Mouse (Mus musculus) spleen, adult 2 months (tissue): Measurements from ENCODE around the gene Cisd3. TPM values are rescaled to one million over a fixed set of nuclear protein-coding genes. Genes with fewer than 3 reads are reported as not detected.

Source experiments
- DNase-seq, 2 experiments: peaks; one replicate each; pipeline versions ENCODE4 v3.0.0 to v3.0.0-alpha.2; 2012 to 2021; ENCODE audit warnings: low spot score in 2 of 2, low read depth in 1 of 2
- H3K27ac ChIP-seq: fragments of 200-500 bp; 2 replicates; pipeline ENCODE4 v1.5.1; 2012; ENCODE audit warnings: low read length, inconsistent platforms; ENCODE audit not compliant: insufficient read depth
- H3K27me3 ChIP-seq: fragments of 200-500 bp; 2 replicates; pipeline ENCODE4 v1.6.1; 2012; ENCODE audit warnings: mild to moderate bottlenecking, moderate library complexity, low read length, inconsistent platforms; ENCODE audit not compliant: control insufficient read depth, insufficient read depth
- H3K36me3 ChIP-seq: fragments of 200-500 bp; 2 replicates; pipeline ENCODE4 v1.6.1; 2012; ENCODE audit warnings: mild to moderate bottlenecking, low read length, inconsistent platforms; ENCODE audit not compliant: control insufficient read depth, insufficient read depth
- H3K4me1 ChIP-seq: fragments of 200-500 bp; 2 replicates; pipeline ENCODE4 v1.6.1; 2011; ENCODE audit warnings: inconsistent platforms; ENCODE audit not compliant: control insufficient read depth, insufficient read depth, insufficient read length
- H3K4me3 ChIP-seq: fragments of 200-500 bp; 2 replicates; pipeline ENCODE4 v1.5.1; 2011; ENCODE audit warnings: mild to moderate bottlenecking, inconsistent platforms; ENCODE audit not compliant: insufficient read depth, insufficient read length; ENCODE audit errors: extremely low read depth
- CTCF ChIP-seq: fragments of 200-500 bp; IDR thresholded peaks from 2 replicates; pipeline ENCODE4 v1.5.1; 2011; ENCODE audit warnings: mild to moderate bottlenecking, inconsistent platforms; ENCODE audit not compliant: insufficient read depth, insufficient read length, insufficient replicate concordance; ENCODE audit errors: extremely low read depth
- POLR2A ChIP-seq: fragments of 200-500 bp; IDR thresholded peaks from 2 replicates; pipeline ENCODE4 v1.6.1; 2011; ENCODE audit warnings: low read depth, low read length, inconsistent platforms
- WGBS: fragments of 180-500 bp; shearing (Covaris S2); methylation state at CpG from one replicate; pipeline ENCODE4 v1.1.7; 2018; 5-methylcytosine and 5-hydroxymethylcytosine counted together
- polyA plus RNA-seq: library from polyadenylated mRNA; depleted of rRNA; stranded (reverse); fragments of >200 nt; gene quantifications from 2 replicates; pipeline ENCODE4 v1.2.3, GENCODE M21; 2012; rRNA removed

Gene Cisd3
- polyA plus RNA-seq, 1 experiment = 17.3 TPM

DNA sequence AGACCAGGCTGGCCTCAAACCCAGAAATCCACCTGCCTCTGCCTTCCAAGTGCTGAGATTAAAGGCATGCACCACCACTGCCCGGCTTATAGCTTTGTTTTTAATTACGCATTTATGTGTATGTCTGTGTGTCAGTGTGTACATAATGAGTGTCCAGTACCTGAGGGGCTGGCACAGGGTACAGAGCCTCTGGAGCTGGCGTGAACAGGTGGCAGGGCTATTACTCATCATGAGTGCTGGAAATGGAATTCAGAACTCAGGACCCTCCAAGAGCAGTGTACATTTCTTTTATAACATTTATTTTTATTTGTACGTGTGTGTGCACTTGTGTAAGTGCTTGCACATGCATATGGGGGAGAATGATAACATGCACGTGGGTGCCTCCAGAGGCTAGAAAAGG, 51.0 kb downstream of the Cisd3 start:
- no peak for TF ChIP-seq CTCF
- no peak for TF ChIP-seq POLR2A
- H3K36me3 ChIP-seq = peaks cover 5% of the 10 kb centered on the region
- H3K4me1 ChIP-seq = peaks cover 4% of the 10 kb centered on the region; the same call in 1 of the 2 replicates
- no peaks in the 10 kb centered on the region for H3K27me3 ChIP-seq
- no peak overlapping the region for H3K4me3 ChIP-seq
- 89% methylated on average over 5 of the region's 5 CpGs for WGBS
- DNase-seq = no peak
- H3K27ac ChIP-seq = no peak overlapping the region

DNA sequence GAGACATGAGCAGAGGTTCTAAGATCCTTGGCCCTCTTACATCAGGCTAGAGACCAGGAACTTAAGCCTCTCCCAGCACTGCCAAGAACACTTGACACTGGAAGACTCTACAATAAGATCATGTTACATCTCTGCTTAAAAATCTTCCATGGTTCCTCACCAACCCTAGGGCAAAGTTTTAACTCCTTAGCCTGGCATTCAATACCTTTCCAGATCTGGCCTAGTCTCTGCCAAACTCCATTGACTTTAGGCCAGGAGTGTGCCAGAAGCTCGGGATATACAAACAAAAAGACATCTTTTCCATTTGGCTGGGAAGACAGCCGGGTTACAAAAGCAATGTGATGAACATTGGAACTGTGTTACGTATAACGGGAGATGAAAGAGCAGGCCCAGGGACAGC, 52.0 kb downstream of the Cisd3 start:
- TF ChIP-seq CTCF = no peak
- no peak for TF ChIP-seq POLR2A
- no peak for DNase-seq
- Histone ChIP-seq H3K36me3 (no peaks in the 10 kb centered on the region), H3K4me1 (peaks cover 9% of the 10 kb centered on the region; the same call in 1 of the 2 replicates), H3K4me3 (no peak overlapping the region), H3K27me3 (no peaks in the 10 kb centered on the region), H3K27ac (no peak overlapping the region)
- 90% methylated on average over 4 of the region's 4 CpGs for WGBS

Other genes starting within 250 kb of the Cisd3 start
- gene 4933428G20Rik, start 185.5 kb upstream of the Cisd3 start, polyA plus RNA-seq = not detected in 2 replicates
- gene Srcin1, start 109.6 kb upstream of the Cisd3 start, polyA plus RNA-seq = 0.13 TPM in 2 replicates
- 3.9 and 7.8 TPM in 2 replicates for gene Epop, start 56.1 kb upstream of the Cisd3 start, polyA plus RNA-seq
- gene Mllt6, start 22.4 kb upstream of the Cisd3 start, polyA plus RNA-seq = 65.8 and 93.7 TPM in 2 replicates
- gene Pcgf2, start 14.7 kb downstream of the Cisd3 start, polyA plus RNA-seq = 10.0 and 14.4 TPM in 2 replicates
- 151 and 203 TPM in 2 replicates for gene Psmb3, start 17.6 kb downstream of the Cisd3 start, polyA plus RNA-seq
- 17.6 and 19.1 TPM in 2 replicates for gene Pip4k2b, start 58.9 kb downstream of the Cisd3 start, polyA plus RNA-seq
- 6.7 TPM in 2 replicates for gene Cwc25, start 80.7 kb downstream of the Cisd3 start, polyA plus RNA-seq
- not detected in 2 replicates for gene 1700001P01Rik, start 90.1 kb downstream of the Cisd3 start, polyA plus RNA-seq
- 96.9 and 98.1 TPM in 2 replicates for gene Rpl23, start 96.6 kb downstream of the Cisd3 start, polyA plus RNA-seq
- gene Lasp1, start 113.2 kb downstream of the Cisd3 start, polyA plus RNA-seq = 69.4 and 75.2 TPM in 2 replicates
- 1.8 and 3.1 TPM in 2 replicates for gene B230217C12Rik, start 155.0 kb downstream of the Cisd3 start, polyA plus RNA-seq
- gene Fbxo47, start 198.3 kb downstream of the Cisd3 start, polyA plus RNA-seq = 0.20 and 0.22 TPM in 2 replicates